Mouse (Mus musculus): Measurements from ENCODE around the gene Fam213b.

Gene Fam213b

DNA sequence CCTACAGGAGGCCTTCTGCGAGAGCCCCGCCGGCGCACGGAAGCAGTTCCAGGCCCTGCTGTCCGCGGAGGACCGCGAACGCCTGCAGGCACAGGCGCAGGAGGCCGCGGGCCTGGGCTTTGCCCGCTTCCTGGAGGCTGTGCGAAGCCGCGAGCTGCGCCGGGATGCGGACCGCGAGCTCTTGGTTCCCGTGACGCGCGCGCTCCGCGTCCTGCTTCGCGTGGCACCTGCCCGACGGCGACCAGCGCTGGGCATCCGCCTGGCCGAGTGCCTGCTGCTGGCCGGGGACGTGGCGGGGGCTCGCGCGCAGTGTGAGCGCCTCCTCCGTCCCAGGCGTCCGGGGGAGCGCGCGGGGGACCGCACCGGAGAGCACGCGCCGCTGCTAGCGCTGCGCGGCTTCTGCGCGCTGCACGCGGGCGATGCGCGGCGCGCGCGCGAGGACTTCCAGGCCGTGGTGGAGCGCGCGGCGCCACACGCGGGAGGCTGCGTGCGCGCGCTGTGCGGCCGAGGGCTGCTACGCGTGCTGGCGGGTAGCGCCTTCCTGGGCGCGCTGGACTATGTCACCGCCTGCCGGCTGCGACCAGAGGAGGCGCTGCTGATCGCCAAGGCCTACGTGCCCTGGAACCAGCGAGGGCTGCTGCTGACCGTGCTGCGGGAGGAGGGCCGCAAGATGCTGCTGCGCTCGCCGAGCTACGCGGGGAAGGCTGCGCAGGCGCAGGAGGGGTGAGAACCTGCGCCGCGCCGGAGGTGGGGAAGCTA lies 43.0 kb downstream of the Fam213b start:
- in situ Hi-C loops (cut with MboI; ENCODE audit: unreplicated experiment in 2 of 2): no loop called here

- in situ Hi-C loops (cut with MboI; ENCODE audit: unreplicated experiment in 2 of 2): no loop called here
Measured at GRCm38 (mm10) chr4:154854676-154855345, 44.1 kb downstream of the Fam213b start.

- in situ Hi-C loops (cut with MboI; ENCODE audit: unreplicated experiment in 2 of 2): no loop called here
Measured at GRCm38 (mm10) chr4:154853881-154854280, 45.1 kb downstream of the Fam213b start.

DNA sequence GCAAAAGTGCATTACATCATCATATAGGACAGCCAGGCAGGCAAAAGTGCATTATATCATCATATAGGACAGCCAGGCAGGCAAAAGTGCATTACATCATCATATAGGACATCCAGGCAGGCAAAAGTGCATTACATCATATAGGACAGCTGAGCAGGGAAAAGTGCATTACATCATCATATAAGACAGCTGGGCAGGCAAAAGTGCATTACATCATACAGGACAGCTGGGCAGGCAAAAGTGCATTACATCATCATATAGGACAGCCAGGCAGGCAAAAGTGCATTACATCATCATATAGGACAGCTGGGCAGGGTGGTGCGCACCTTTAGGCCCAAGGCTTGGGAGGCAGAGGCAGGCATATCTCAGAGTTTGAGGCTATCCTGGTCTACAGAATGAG lies 46.2 kb downstream of the Fam213b start:
- in situ Hi-C loops (cut with MboI; ENCODE audit: unreplicated experiment in 2 of 2): no loop called here

All from v-Abl transformed pro-B cells (cell line).